Mouse (Mus musculus): ENCODE measurements at regions not wholly inside any gene's neighbourhood (a gene's known extent, or its start where the extent isn't known, plus 50 kb on each side); places are given as distances from the start of the nearest gene placed in this dataset.

- Histone ChIP-seq H3K27ac (ENCODE audit: insufficient read depth, low read depth) (no peak overlapping the region), H3K4me1 (ENCODE audit: control insufficient read depth in 1 of 2, insufficient read depth in 2 of 2) (peaks cover 25 to 76% of the 10 kb centered on the region in 2 experiments), H3K4me3 (replicated peaks in 1 of 3; ENCODE audit: low read depth in 2 of 3, low read length in 2 of 3, poor library complexity in 1 of 3) (no peak overlapping the region), H3K79me2 (replicated peaks; ENCODE audit: control insufficient read depth, extremely low read depth, insufficient read depth, poor library complexity, severe bottlenecking) (no peaks in the 10 kb centered on the region), H3K9me3 (replicated peaks; ENCODE audit: low read length) (no peaks in the 10 kb centered on the region), H3K27me3 (replicated peaks) (peaks cover 12% of the 10 kb centered on the region), H3K9ac (ENCODE audit: insufficient read depth, low read depth) (no peak overlapping the region), H3K36me3 (replicated peaks in 1 of 2; ENCODE audit: control insufficient read depth in 1 of 2, insufficient read depth in 1 of 2, low read length in 1 of 2) (no peaks in the 10 kb centered on the region), H3K4me2 (ENCODE audit: insufficient read depth, low read depth, poor library complexity, severe bottlenecking) (no peak overlapping the region)
- DNase-seq (ENCODE audit: extremely low read depth), result no peak
- dilution Hi-C loops (cut with MboI; ENCODE audit: extremely low pct_ligation_motif_present, extremely low pct_unique_long_range_greater_than_20kb, low sequenced_read_pairs), result no loop called here
- in situ Hi-C loops (cut with MboI; ENCODE audit: low pct_ligation_motif_present, low pct_unique_long_range_greater_than_20kb, low sequenced_read_pairs), result no loop called here
- TF ChIP-seq EP300 (IDR thresholded peaks at IDR 0.05; ENCODE audit: low read length), result peak; percentile 25; the same call in 1 of the 2 replicates
- no peak for TF ChIP-seq USF2 (conservative IDR thresholded peaks at IDR 0.05; ENCODE audit: low read depth, low read length)
Observed at GRCm38 (mm10) chr2:144174366-144175035, 96.0 kb upstream of the Mgme1 start.

- dilution Hi-C loops (cut with MboI; ENCODE audit: extremely low pct_ligation_motif_present, extremely low pct_unique_long_range_greater_than_20kb, low sequenced_read_pairs), result no loop called here
- Histone ChIP-seq H3K4me3 (replicated peaks in 1 of 3; ENCODE audit: low read depth in 2 of 3, low read length in 2 of 3, poor library complexity in 1 of 3) (no peak overlapping the region), H3K9ac (ENCODE audit: insufficient read depth, low read depth) (no peak overlapping the region), H3K9me3 (replicated peaks; ENCODE audit: low read length) (peaks cover 3% of the 10 kb centered on the region), H3K79me2 (replicated peaks; ENCODE audit: control insufficient read depth, extremely low read depth, insufficient read depth, poor library complexity, severe bottlenecking) (no peaks in the 10 kb centered on the region), H3K4me2 (ENCODE audit: insufficient read depth, low read depth, poor library complexity, severe bottlenecking) (no peak overlapping the region), H3K36me3 (replicated peaks in 1 of 2; ENCODE audit: control insufficient read depth in 1 of 2, insufficient read depth in 1 of 2, low read length in 1 of 2) (no peaks in the 10 kb centered on the region), H3K27ac (ENCODE audit: insufficient read depth, low read depth) (no peak overlapping the region), H3K4me1 (ENCODE audit: control insufficient read depth in 1 of 2, insufficient read depth in 2 of 2) (peaks cover 10 to 56% of the 10 kb centered on the region in 2 experiments), H3K27me3 (replicated peaks) (peaks cover 5% of the 10 kb centered on the region)
- peak; percentile 48 for DNase-seq (ENCODE audit: extremely low read depth)
- TF ChIP-seq TCF12 (IDR thresholded peaks at IDR 0.05; ENCODE audit: low read depth, low read length), result peak; percentile 61
- no peak for TF ChIP-seq CHD1 (IDR thresholded peaks at IDR 0.05; ENCODE audit: low read depth, low read length)
- peak; percentile 39; the same call in 1 of the 2 replicates for TF ChIP-seq EP300 (IDR thresholded peaks at IDR 0.05; ENCODE audit: low read length)
- no peak for TF ChIP-seq RCOR1 (conservative IDR thresholded peaks at IDR 0.05; ENCODE audit: low read depth, low read length)
- TF ChIP-seq CHD2 (IDR thresholded peaks at IDR 0.05; ENCODE audit: low read length), result no peak
- TF ChIP-seq ETS1 (conservative IDR thresholded peaks at IDR 0.05; ENCODE audit: low read depth, low read length), result no peak
- in situ Hi-C loops (cut with MboI; ENCODE audit: low pct_ligation_motif_present, low pct_unique_long_range_greater_than_20kb, low sequenced_read_pairs), result no loop called here
Observed at GRCm38 (mm10) chr2:144176508-144177170, 93.8 kb upstream of the Mgme1 start.

- no peak overlapping the region for H3K4me3 ChIP-seq (replicated peaks in 1 of 3; ENCODE audit: low read depth in 2 of 3, low read length in 2 of 3, poor library complexity in 1 of 3)
- TF ChIP-seq CTCF (conservative IDR thresholded peaks at IDR 0.05 in 1 of 2, IDR thresholded peaks at IDR 0.05 in 1 of 2; ENCODE audit: low read depth in 2 of 2, low read length in 2 of 2) (no peak), MEF2A (IDR thresholded peaks at IDR 0.05; ENCODE audit: borderline replicate concordance, low read depth, low read length) (no peak), TCF12 (IDR thresholded peaks at IDR 0.05; ENCODE audit: low read depth, low read length) (no peak), USF2 (conservative IDR thresholded peaks at IDR 0.05; ENCODE audit: low read depth, low read length) (no peak), IRF4 (IDR thresholded peaks at IDR 0.05; ENCODE audit: low read depth, low read length) (no peak), BHLHE40 (IDR thresholded peaks at IDR 0.05; ENCODE audit: low read depth, low read length) (no peak), MAX (IDR thresholded peaks at IDR 0.05; ENCODE audit: low read length) (no peak), POLR2A (IDR thresholded peaks at IDR 0.05; ENCODE audit: low read depth, low read length) (no peak), ZKSCAN1 (IDR thresholded peaks at IDR 0.05; ENCODE audit: borderline replicate concordance, low read depth, low read length) (no peak), MXI1 (IDR thresholded peaks at IDR 0.05; ENCODE audit: low read depth, low read length) (no peak), JUN (IDR thresholded peaks at IDR 0.05; ENCODE audit: insufficient read depth, low read depth, low read length) (no peak), ZNF384 (IDR thresholded peaks at IDR 0.05; ENCODE audit: low read depth, low read length) (no peak), TBP (conservative IDR thresholded peaks at IDR 0.05; ENCODE audit: low read depth, low read length) (no peak)
- H3K27ac ChIP-seq (ENCODE audit: insufficient read depth, low read depth), result no peak overlapping the region
- dilution Hi-C loops (cut with MboI; ENCODE audit: extremely low pct_ligation_motif_present, extremely low pct_unique_long_range_greater_than_20kb, low sequenced_read_pairs), result no loop called here
- H3K36me3 ChIP-seq (replicated peaks in 1 of 2; ENCODE audit: control insufficient read depth in 1 of 2, insufficient read depth in 1 of 2, low read length in 1 of 2), result no peaks in the 10 kb centered on the region
- H3K9me3 ChIP-seq (replicated peaks; ENCODE audit: low read length), result peaks cover 3% of the 10 kb centered on the region
- peaks cover 4% of the 10 kb centered on the region for H3K27me3 ChIP-seq (replicated peaks)
- no peak overlapping the region for H3K9ac ChIP-seq (ENCODE audit: insufficient read depth, low read depth)
- no peak overlapping the region for H3K4me2 ChIP-seq (ENCODE audit: insufficient read depth, low read depth, poor library complexity, severe bottlenecking)
- H3K4me1 ChIP-seq (ENCODE audit: control insufficient read depth in 1 of 2, insufficient read depth in 2 of 2), result peaks cover 10 to 55% of the 10 kb centered on the region in 2 experiments
- in situ Hi-C loops (cut with MboI; ENCODE audit: low pct_ligation_motif_present, low pct_unique_long_range_greater_than_20kb, low sequenced_read_pairs), result no loop called here
- DNase-seq (ENCODE audit: extremely low read depth), result no peak
- H3K79me2 ChIP-seq (replicated peaks; ENCODE audit: control insufficient read depth, extremely low read depth, insufficient read depth, poor library complexity, severe bottlenecking), result no peaks in the 10 kb centered on the region
Observed at GRCm38 (mm10) chr2:144177268-144177667, 93.2 kb upstream of the Mgme1 start.
